Comparison of ENCODE assay signal across 26 mouse cellular contexts in genomic region chr2:51045626-51046025, GRCm38 (mm10).
DNase-seq lines count a peak whose midpoint lies in the region; ATAC-seq and TF ChIP-seq lines count a peak whose summit lies in the region.
"Had no signal": no experiment of that assay in that cellular context is flagged by ENCODE, and none has a peak within 500 bp of the region (broad histone marks: within the 10 kb centered on the region; RNA-seq: fewer than 3 reads in every experiment).

No protein-coding gene starts in this region.

- no peak for ATAC-seq in hindbrain, postnatal 0 days
- ATAC-seq in hindbrain, embryonic 12.5 days (ENCODE audit: low FRiP score) = no peak
- no peak for ATAC-seq in midbrain, postnatal 0 days (ENCODE audit: low FRiP score)
- no peak for ATAC-seq in midbrain, embryonic 15.5 days (replicated peaks)
- ATAC-seq: activated CD4-positive, CD25-positive, alpha-beta regulatory T cell, adult 4 months; CD4-positive, CD25-positive, alpha-beta regulatory T cell, adult 4 months; forebrain, embryonic 13.5 days; forebrain, postnatal 0 days; Patski had no signal

- H3K27me3 ChIP-seq in hindbrain, postnatal 0 days (ENCODE audit: insufficient read depth, low read length) = no peaks in the 10 kb centered on the region
- H3K27me3 ChIP-seq in hindbrain, embryonic 12.5 days = no peaks in the 10 kb centered on the region
- no peaks in the 10 kb centered on the region for H3K27me3 ChIP-seq in midbrain, postnatal 0 days (ENCODE audit: insufficient read depth, low read length)
- H3K27me3 ChIP-seq in midbrain, embryonic 15.5 days (replicated peaks) = no peaks in the 10 kb centered on the region
- H3K27me3 ChIP-seq: CH12.LX; embryonic facial prominence, embryonic 12.5 days; forebrain, embryonic 13.5 days; Patski had no signal

- 63% methylated on average over 2 of the region's 2 CpGs for WGBS in hindbrain, postnatal 0 days
- 65% methylated on average over 2 of the region's 2 CpGs for WGBS in hindbrain, embryonic 12.5 days
- 57% methylated on average over 2 of the region's 2 CpGs for WGBS in midbrain, postnatal 0 days
- WGBS in midbrain, embryonic 15.5 days = 56% methylated on average over 2 of the region's 2 CpGs

- no peak overlapping the region for H3K4me3 ChIP-seq in hindbrain, postnatal 0 days (ENCODE audit: low read length)
- no peak overlapping the region for H3K4me3 ChIP-seq in hindbrain, embryonic 12.5 days
- no peak overlapping the region for H3K4me3 ChIP-seq in midbrain, postnatal 0 days (ENCODE audit: low read depth, low read length)
- H3K4me3 ChIP-seq in midbrain, embryonic 15.5 days = no peak overlapping the region
- H3K4me3 ChIP-seq: embryonic facial prominence, embryonic 10.5 days; embryonic facial prominence, embryonic 12.5 days; forebrain, embryonic 13.5 days had no signal

- intact Hi-C loops in heart, postnatal 10 days (cut with DNase I) = no loop called here

- no peaks in the 10 kb centered on the region for H3K36me3 ChIP-seq in hindbrain, postnatal 0 days (ENCODE audit: insufficient read depth, low read length)
- H3K36me3 ChIP-seq in hindbrain, embryonic 12.5 days = no peaks in the 10 kb centered on the region
- no peaks in the 10 kb centered on the region for H3K36me3 ChIP-seq in midbrain, postnatal 0 days (ENCODE audit: insufficient read depth, low read length)
- H3K36me3 ChIP-seq in midbrain, embryonic 15.5 days (replicated peaks) = no peaks in the 10 kb centered on the region
- H3K36me3 ChIP-seq: embryonic facial prominence, embryonic 10.5 days; embryonic facial prominence, embryonic 12.5 days; G1E had no signal

- no peaks in the 10 kb centered on the region for H3K9me3 ChIP-seq in hindbrain, postnatal 0 days (ENCODE audit: low read length)
- no peaks in the 10 kb centered on the region for H3K9me3 ChIP-seq in hindbrain, embryonic 12.5 days (replicated peaks)
- H3K9me3 ChIP-seq in midbrain, postnatal 0 days (ENCODE audit: low read length) = no peaks in the 10 kb centered on the region
- no peaks in the 10 kb centered on the region for H3K9me3 ChIP-seq in midbrain, embryonic 15.5 days
- H3K9me3 ChIP-seq: embryonic facial prominence, embryonic 10.5 days; embryonic facial prominence, embryonic 12.5 days; forebrain, embryonic 13.5 days had no signal

- TF ChIP-seq CTCF in hindbrain, postnatal 0 days (IDR thresholded peaks at IDR 0.05; ENCODE audit: low read depth) = no peak
- TF ChIP-seq CTCF in midbrain, postnatal 0 days (IDR thresholded peaks at IDR 0.05) = no peak

- H3K4me1 ChIP-seq in hindbrain, postnatal 0 days (ENCODE audit: insufficient read depth, low read length) = no peaks in the 10 kb centered on the region
- peaks cover 10% of the 10 kb centered on the region; the same call in 1 of the 2 replicates for H3K4me1 ChIP-seq in hindbrain, embryonic 12.5 days
- H3K4me1 ChIP-seq in midbrain, postnatal 0 days (ENCODE audit: insufficient read depth, low read length) = no peaks in the 10 kb centered on the region
- H3K4me1 ChIP-seq in midbrain, embryonic 15.5 days = no peaks in the 10 kb centered on the region
- H3K4me1 ChIP-seq: embryonic facial prominence, embryonic 12.5 days had no signal

- DNase-seq in cerebellum, postnatal 10 days = peak; percentile 37 to 63
- no peak for DNase-seq in cerebellum, adult 9-11 months
- DNase-seq in heart, adult 11 months = peak; percentile 3
- DNase-seq in heart, postnatal 10 days = no peak
- peak; percentile 47 for DNase-seq in hindbrain, postnatal 0 days (ENCODE audit: low spot score)
- DNase-seq in midbrain, postnatal 0 days (ENCODE audit: low spot score) = peak; percentile 63
- DNase-seq: adrenal gland, adult 8-10 months; adrenal gland, postnatal 14 days; adrenal gland, postnatal 36 days; B cell, adult 2 months; cerebellum, adult 11 months; cerebellum, adult 18-20 months; cerebellum, adult 8-10 months; cerebellum, postnatal 14 days; cerebellum, postnatal 36 days; forebrain, postnatal 0 days had no signal

- no peak overlapping the region for H3K4me2 ChIP-seq in hindbrain, postnatal 0 days (ENCODE audit: low read depth, low read length)
- no peak overlapping the region for H3K4me2 ChIP-seq in hindbrain, embryonic 12.5 days (replicated peaks)
- H3K4me2 ChIP-seq in midbrain, postnatal 0 days (ENCODE audit: low read depth, low read length, poor library complexity, severe bottlenecking) = no peak overlapping the region
- H3K4me2 ChIP-seq in midbrain, embryonic 15.5 days = no peak overlapping the region
- H3K4me2 ChIP-seq: embryonic facial prominence, embryonic 12.5 days; forebrain, embryonic 13.5 days had no signal

- no peak overlapping the region for H3K9ac ChIP-seq in hindbrain, postnatal 0 days (replicated peaks; ENCODE audit: low read length)
- no peak overlapping the region for H3K9ac ChIP-seq in hindbrain, embryonic 12.5 days
- no peak overlapping the region for H3K9ac ChIP-seq in midbrain, postnatal 0 days (replicated peaks; ENCODE audit: low read length, poor library complexity, severe bottlenecking)
- H3K9ac ChIP-seq in midbrain, embryonic 15.5 days = no peak overlapping the region
- H3K9ac ChIP-seq: embryonic facial prominence, embryonic 12.5 days; forebrain, embryonic 13.5 days; forebrain, postnatal 0 days had no signal

- H3K27ac ChIP-seq in hindbrain, postnatal 0 days = no peak overlapping the region
- no peak overlapping the region for H3K27ac ChIP-seq in hindbrain, embryonic 12.5 days
- no peak overlapping the region for H3K27ac ChIP-seq in midbrain, postnatal 0 days (ENCODE audit: low read depth, low read length)
- no peak overlapping the region for H3K27ac ChIP-seq in midbrain, embryonic 15.5 days
- H3K27ac ChIP-seq: embryonic facial prominence, embryonic 10.5 days; embryonic facial prominence, embryonic 12.5 days; forebrain, embryonic 13.5 days had no signal

Comparison
In these comparisons a context has a peak if more than half of its experiments do, and no peak if none do; other contexts are left out.
1. DNase-seq: peak in cerebellum, postnatal 10 days (2 of 2), heart, adult 11 months (single experiment), hindbrain, postnatal 0 days (single experiment) and midbrain, postnatal 0 days (single experiment); none in cerebellum, adult 9-11 months (single experiment) and heart, postnatal 10 days (0 of 2).